Comparison of ENCODE assay signal across 19 mouse cellular contexts in genomic region chr4:57231323-57231722, GRCm38 (mm10).
DNase-seq lines count a peak whose midpoint lies in the region; ATAC-seq and TF ChIP-seq lines count a peak whose summit lies in the region.
"Had no signal": no experiment of that assay in that cellular context is flagged by ENCODE, and none has a peak within 500 bp of the region (broad histone marks: within the 10 kb centered on the region; RNA-seq: fewer than 3 reads in every experiment).

No protein-coding gene starts in this region.

- H3K4me3 ChIP-seq in forebrain, postnatal 0 days (ENCODE audit: low read depth, low read length): no peak overlapping the region
- no peak overlapping the region for H3K4me3 ChIP-seq in forebrain, embryonic 10.5 days
- H3K4me3 ChIP-seq in left cerebral cortex, adult 2 months: no peak overlapping the region
- H3K4me3 ChIP-seq: forebrain, embryonic 12.5 days; heart, embryonic 10.5 days; hindbrain, embryonic 13.5 days; intestine, embryonic 15.5 days; liver, embryonic 12.5 days had no signal

- 63% methylated on average over 9 of the region's 9 CpGs for WGBS in forebrain, postnatal 0 days
- 92% methylated on average over 9 of the region's 9 CpGs for WGBS in forebrain, embryonic 10.5 days

- intact Hi-C loops in left cerebral cortex, adult 2 months (cut with DNase I): loop anchor here (2.0 kb wide), 1 partner anchor 13 kb away; no protein-coding TSS in a partner anchor
- intact Hi-C loops in left cerebral cortex, postnatal 25 days (cut with DNase I): no loop called here

- peaks cover 9% of the 10 kb centered on the region; the same call in 1 of the 2 replicates for H3K4me1 ChIP-seq in forebrain, postnatal 0 days (ENCODE audit: insufficient read depth)
- peaks cover 24% of the 10 kb centered on the region for H3K4me1 ChIP-seq in forebrain, embryonic 10.5 days
- H3K4me1 ChIP-seq: forebrain, embryonic 12.5 days; heart, embryonic 10.5 days; intestine, embryonic 15.5 days; liver, embryonic 12.5 days had no signal

- H3K4me2 ChIP-seq in forebrain, postnatal 0 days (ENCODE audit: low read depth): no peak overlapping the region
- H3K4me2 ChIP-seq: forebrain, embryonic 12.5 days; hindbrain, embryonic 13.5 days; intestine, embryonic 15.5 days; liver, embryonic 12.5 days had no signal

- ATAC-seq in forebrain, postnatal 0 days: no peak
- ATAC-seq: intestine, embryonic 15.5 days; liver, embryonic 12.5 days had no signal

- no peaks in the 10 kb centered on the region for H3K27me3 ChIP-seq in forebrain, postnatal 0 days (ENCODE audit: insufficient read depth, low read length)
- no peaks in the 10 kb centered on the region for H3K27me3 ChIP-seq in forebrain, embryonic 10.5 days (ENCODE audit: poor library complexity, severe bottlenecking)
- H3K27me3 ChIP-seq: forebrain, embryonic 12.5 days; hindbrain, embryonic 13.5 days; intestine, embryonic 15.5 days; liver, embryonic 12.5 days had no signal

- no peaks in the 10 kb centered on the region for H3K9me3 ChIP-seq in forebrain, postnatal 0 days (ENCODE audit: low read length)
- H3K9me3 ChIP-seq in forebrain, embryonic 10.5 days: no peaks in the 10 kb centered on the region
- H3K9me3 ChIP-seq: forebrain, embryonic 12.5 days; heart, embryonic 10.5 days; hindbrain, embryonic 13.5 days; intestine, embryonic 15.5 days; liver, embryonic 12.5 days had no signal

- no peaks in the 10 kb centered on the region for H3K36me3 ChIP-seq in forebrain, postnatal 0 days (ENCODE audit: insufficient read depth)
- H3K36me3 ChIP-seq in forebrain, embryonic 10.5 days (replicated peaks): no peaks in the 10 kb centered on the region
- H3K36me3 ChIP-seq: forebrain, embryonic 12.5 days; heart, embryonic 10.5 days; intestine, embryonic 15.5 days; liver, embryonic 12.5 days had no signal

- no peak overlapping the region for H3K9ac ChIP-seq in forebrain, postnatal 0 days
- H3K9ac ChIP-seq: forebrain, embryonic 12.5 days; hindbrain, embryonic 13.5 days; intestine, embryonic 15.5 days; liver, embryonic 12.5 days had no signal

- no peak for TF ChIP-seq CTCF in forebrain, postnatal 0 days (IDR thresholded peaks at IDR 0.05; ENCODE audit: low read depth)
- TF ChIP-seq CTCF in left cerebral cortex, adult 2 months (IDR thresholded peaks at IDR 0.05): no peak

- DNase-seq in forebrain, postnatal 0 days: no peak
- no peak for DNase-seq in forebrain, embryonic 10.5 days (ENCODE audit: extremely low spot score, low spot score)
- no peak for DNase-seq in left cerebral cortex, adult 2 months (ENCODE audit: extremely low spot score in 1 of 2, low spot score in 2 of 2)
- no peak for DNase-seq in left cerebral cortex, postnatal 25 days (ENCODE audit: low spot score in 2 of 2)
- DNase-seq in urinary bladder, postnatal 14 days (ENCODE audit: low spot score): peak; percentile 19
- no peak for DNase-seq in urinary bladder, adult 2 months (ENCODE audit: low spot score)
- DNase-seq in embryo, embryonic 10.5 days (ENCODE audit: low spot score): no peak
- DNase-seq: adrenal gland, postnatal 36 days; cerebellum, adult 2 months; embryo, embryonic 11 days; heart, postnatal 10 days; lung, adult 2 months; lung, postnatal 4 days; thymus, postnatal 36 days had no signal

- 0 out of 2 replicates have a peak overlapping the region, but pooled peaks have one; percentile 35 for H3K27ac ChIP-seq in forebrain, postnatal 0 days (ENCODE audit: low read depth, low read length)
- H3K27ac ChIP-seq in forebrain, embryonic 10.5 days: no peak overlapping the region
- H3K27ac ChIP-seq in left cerebral cortex, adult 2 months: peak overlapping the region; percentile 32
- H3K27ac ChIP-seq: forebrain, embryonic 12.5 days; heart, embryonic 10.5 days; hindbrain, embryonic 13.5 days; intestine, embryonic 15.5 days; liver, embryonic 12.5 days had no signal
